Mouse (Mus musculus) lung, postnatal 14 days (tissue): ENCODE results near the gene Opcml.

ENCODE experiments used
- DNase-seq: peaks from one replicate; pipeline ENCODE4 v3.0.0; 2021

Gene Opcml

GRCm38 (mm10) chr9:28444485-28444884 lies 653.9 kb downstream of the Opcml start:
- no peak for DNase-seq

GRCm38 (mm10) chr9:28444972-28445371 lies 654.4 kb downstream of the Opcml start:
- no peak for DNase-seq

DNA sequence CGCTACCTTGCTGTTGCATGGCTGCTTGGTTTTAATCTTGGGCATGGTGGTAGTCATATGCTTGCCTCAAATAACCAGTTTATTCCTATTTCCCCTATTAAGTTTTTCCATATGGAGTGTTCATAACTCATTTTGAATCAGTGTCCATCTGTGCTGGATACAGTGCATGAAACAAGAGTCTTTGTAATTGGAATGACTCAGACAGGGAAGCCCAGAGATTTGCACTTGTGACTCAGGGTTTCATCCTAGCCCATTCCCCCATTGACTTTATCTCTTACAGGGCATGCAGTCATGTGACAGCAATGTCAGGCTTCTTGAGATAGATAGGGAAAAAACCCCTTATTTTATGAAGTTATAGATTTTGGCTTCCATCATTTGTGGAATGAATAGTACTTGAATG lies 655.3 kb downstream of the Opcml start:
- DNase-seq: no peak

GRCm38 (mm10) chr9:28446278-28447064 lies 655.9 kb downstream of the Opcml start:
- no peak for DNase-seq

DNA sequence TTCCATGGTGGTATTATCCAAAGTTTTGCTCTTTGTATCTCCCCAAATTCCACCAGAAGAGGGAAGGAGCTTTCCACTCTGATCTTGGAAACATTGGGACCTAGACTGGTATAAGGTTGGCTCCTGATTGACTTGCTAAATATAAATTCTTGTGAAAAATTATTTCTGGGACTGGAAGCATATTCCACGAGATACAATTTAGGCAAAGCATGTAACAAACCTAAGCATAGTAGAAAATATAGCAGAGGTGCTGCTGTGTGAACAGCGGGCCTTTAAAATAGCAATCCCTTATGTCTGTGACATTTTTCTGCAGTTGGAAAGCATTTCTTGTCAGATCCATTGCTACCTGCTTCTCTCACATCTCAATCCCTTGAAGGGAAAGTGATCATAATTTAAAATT lies 661.9 kb downstream of the Opcml start:
- no peak for DNase-seq

- DNase-seq: no peak
Observed at GRCm38 (mm10) chr9:28453062-28453461, 662.5 kb downstream of the Opcml start.

- DNase-seq: no peak
Observed at GRCm38 (mm10) chr9:28457982-28458770, 667.6 kb downstream of the Opcml start.

DNA sequence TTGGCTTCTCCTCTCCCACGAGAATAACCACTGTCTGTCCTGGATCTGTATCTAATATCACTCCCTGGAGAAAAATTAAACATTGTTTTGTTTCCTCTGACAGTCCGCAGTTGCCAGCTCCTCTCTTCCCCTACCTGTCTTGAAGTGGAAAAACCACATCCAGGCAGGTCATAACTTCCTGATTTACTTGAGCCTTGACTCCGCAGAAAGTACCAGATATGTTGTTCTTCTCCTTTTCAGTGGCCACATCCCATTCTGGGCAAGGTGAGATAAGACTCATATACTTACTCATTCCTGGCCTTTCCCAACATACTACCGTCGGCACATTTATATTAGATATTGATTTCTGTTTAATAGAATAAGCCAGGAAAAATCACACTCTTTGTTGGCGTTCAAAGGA lies 673.0 kb downstream of the Opcml start:
- no peak for DNase-seq

DNA sequence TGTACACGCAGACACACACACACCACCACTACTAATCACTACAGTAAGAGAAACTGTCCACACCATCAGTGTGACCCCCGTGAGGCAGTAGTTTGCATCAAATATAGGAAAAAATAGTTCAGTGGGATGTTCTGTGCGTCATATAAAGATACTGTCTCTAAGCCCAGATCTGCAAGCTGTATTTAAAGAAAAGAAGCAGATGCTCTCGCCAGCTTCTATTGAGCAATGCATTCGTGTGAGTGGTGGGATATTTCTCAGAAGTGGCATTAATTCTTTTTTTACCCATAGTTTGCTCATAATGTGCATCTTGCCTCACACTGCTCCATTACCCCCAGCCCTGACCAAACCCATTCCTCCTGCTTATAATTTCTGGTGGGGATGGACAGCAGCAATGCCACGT lies 678.8 kb downstream of the Opcml start:
- DNase-seq: no peak

DNA sequence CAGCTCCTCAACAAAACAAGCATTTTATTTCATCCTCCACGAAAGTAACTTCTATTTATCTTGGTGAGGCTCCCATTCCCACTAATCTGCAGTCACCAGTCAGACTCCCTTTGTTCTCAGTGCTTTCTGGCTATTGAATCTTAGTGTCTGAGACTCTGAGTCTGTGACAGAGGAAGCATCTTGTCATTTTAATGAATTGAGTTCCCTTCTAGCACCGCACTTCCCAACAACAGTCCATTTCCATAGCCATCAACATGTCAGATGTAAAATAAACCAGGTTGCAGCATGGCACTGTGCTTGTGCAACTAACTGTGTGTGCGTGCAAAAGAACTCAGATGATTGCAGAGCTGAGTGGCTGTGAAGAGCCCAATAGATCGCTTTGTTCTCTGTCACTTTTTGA lies 680.9 kb downstream of the Opcml start:
- no peak for DNase-seq

GRCm38 (mm10) chr9:28474586-28474985 lies 684.0 kb downstream of the Opcml start:
- no peak for DNase-seq

DNA sequence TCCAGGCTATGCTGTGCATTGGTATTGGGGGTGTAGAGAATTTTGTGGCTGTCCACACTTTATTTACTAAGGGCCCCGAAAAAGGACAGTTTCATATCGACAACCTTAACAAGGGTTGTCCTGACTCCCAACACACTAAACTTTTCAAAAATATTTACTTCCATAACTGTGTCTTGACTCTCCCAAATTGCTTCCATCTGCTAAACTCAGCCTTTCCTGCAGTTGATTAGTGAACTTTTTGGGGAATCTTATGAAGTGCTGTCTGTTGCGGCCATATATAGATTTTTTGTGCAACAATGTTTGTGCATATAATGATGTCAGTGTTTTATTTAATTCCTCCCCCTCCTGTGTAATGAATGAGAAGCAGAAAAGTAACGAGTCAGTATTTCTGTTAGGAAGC lies 690.7 kb downstream of the Opcml start:
- no peak for DNase-seq

- DNase-seq: no peak
Observed at GRCm38 (mm10) chr9:28488499-28488898, 697.9 kb downstream of the Opcml start.

GRCm38 (mm10) chr9:28489828-28490227 lies 699.3 kb downstream of the Opcml start:
- no peak for DNase-seq

GRCm38 (mm10) chr9:28490410-28490809 lies 699.8 kb downstream of the Opcml start:
- no peak for DNase-seq

DNA sequence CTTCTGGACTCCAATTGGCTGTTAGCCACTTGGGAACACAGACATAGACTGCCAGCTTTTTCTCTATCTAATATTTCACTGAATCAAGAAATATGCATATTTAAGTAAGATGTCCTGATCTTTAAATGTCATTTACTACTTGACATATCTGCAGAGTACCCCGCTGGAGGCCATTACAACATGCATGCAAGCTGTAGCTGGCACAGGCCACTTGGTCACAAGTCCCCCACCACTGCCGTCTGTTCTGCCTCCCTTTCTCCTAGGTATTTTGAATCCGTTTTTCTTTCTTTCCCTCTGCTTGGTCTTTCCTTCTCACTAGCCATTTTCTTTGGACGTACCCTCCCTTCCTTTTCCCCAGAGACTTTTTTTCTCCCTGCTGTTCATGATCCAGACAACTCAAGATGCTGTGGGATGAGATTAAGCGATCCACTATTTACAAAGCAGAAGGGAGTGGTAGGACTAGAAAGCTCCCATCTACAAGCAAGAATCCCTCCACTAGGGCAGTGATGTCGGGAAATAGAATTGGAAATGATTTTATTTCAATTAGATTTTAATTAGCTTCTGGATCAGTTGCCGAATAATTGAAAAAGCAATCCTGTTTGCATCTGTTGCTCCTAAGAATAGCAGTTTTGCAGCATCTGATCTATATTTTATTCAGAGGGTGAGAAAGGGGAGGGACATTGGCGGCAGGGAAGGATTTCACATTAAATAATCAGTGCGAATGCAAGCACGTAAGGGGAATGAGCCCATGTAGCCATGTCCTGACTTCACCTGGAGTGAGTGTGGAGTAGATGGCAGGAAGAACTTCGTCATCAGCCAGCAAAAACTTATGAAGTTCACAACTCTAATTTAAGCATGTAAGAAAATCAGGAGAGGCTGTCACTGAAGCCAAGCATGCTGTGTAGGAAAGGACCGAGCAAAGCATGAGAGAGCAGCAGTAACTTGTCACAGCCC lies 709.5 kb downstream of the Opcml start:
- DNase-seq: no peak

GRCm38 (mm10) chr9:28513905-28514304 lies 723.3 kb downstream of the Opcml start:
- DNase-seq: no peak

- no peak for DNase-seq
Observed at GRCm38 (mm10) chr9:28533191-28533590, 742.6 kb downstream of the Opcml start.

DNA sequence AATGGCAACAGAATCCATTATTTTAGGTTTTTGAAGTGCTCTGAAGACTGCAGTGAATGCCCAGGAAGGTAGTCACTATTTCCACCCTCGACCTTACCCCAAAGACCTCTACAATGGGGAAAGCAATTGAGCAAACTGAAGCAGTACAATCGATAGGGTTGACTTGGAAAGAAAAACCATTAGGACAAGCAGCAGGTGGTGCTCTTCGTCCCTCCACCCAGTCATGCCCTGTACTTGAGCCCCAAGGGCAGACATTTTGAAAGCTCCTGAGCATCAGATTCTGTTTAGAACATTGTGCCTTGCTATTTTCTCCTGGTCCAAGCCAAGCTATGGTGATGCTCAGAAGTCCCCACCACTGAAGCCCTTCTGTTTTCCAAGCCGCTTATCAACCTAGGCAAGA lies 744.4 kb downstream of the Opcml start:
- no peak for DNase-seq

DNA sequence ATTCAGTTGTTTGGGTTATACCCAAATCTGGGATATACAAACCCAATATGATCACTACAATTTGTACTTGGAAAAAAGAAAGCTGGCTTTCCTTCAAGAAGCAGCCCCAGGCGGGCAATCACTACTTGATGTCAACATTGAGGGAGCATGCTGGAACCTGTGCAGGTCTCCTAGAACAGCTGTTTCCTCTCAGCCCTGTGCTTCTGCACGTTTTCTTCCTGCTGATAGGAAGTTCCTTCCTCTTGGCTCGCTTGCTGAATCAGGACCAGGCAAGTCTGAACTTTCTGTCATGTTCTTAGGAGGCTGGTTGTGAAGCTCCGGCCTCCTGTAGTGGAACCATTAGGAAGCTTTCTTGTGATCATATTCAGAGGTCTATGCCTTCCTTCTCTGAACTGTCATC lies 746.1 kb downstream of the Opcml start:
- DNase-seq: no peak

- DNase-seq: no peak
Observed at GRCm38 (mm10) chr9:28548189-28548588, 757.6 kb downstream of the Opcml start.

- no peak for DNase-seq
Observed at GRCm38 (mm10) chr9:28552387-28553182, 762.0 kb downstream of the Opcml start.
